Comparison of ENCODE assay signal across 8 mouse cellular contexts in the genomic region with DNA sequence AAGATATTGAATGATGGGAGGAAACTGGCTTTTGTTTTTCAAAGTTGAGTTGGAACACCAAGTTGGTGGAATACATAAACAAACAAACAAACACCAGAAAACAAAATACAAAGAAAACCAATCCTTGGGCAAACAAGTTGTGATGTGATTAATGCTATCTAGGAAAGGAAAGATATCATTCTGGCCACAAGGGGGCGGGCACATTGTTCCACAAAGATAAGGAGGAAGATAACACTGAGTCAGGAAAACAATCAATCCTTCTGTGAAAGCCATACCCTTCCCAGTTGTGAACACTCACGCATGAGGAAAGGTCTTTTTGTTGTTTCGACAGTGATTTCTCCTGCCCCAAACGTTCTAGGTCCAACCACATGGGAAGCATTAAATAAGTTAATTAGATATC. TPM values are rescaled to one million over a fixed set of nuclear protein-coding genes. Genes with fewer than 3 reads are reported as not detected.
DNase-seq lines count a peak whose midpoint lies in the region; ATAC-seq and TF ChIP-seq lines count a peak whose summit lies in the region.

No protein-coding gene starts in this region.

- no peak for TF ChIP-seq POLR2A in brain, embryonic 14.5 days (IDR thresholded peaks at IDR 0.05; ENCODE audit: borderline replicate concordance, extremely low read depth, insufficient read depth, insufficient read length, poor library complexity, severe bottlenecking)

- 8% methylated on average over 4 of the region's 4 CpGs for WGBS in intestine, postnatal 0 days
- WGBS in intestine, embryonic 15.5 days: 17% methylated on average over 4 of the region's 4 CpGs
- 10% methylated on average over 4 of the region's 4 CpGs for whole genome bisulfite sequencing in large intestine, adult 2 months
- WGBS in liver, embryonic 12.5 days (ENCODE audit: insufficient replicate concordance): 10% methylated on average over 4 of the region's 4 CpGs

- no peak for ATAC-seq in intestine, postnatal 0 days
- ATAC-seq in intestine, embryonic 15.5 days: no peak
- no peak for ATAC-seq in liver, embryonic 12.5 days

- no peak overlapping the region for H3K27ac ChIP-seq in intestine, postnatal 0 days (ENCODE audit: low read depth, low read length)
- H3K27ac ChIP-seq in intestine, embryonic 15.5 days: no peak overlapping the region
- no peak overlapping the region for H3K27ac ChIP-seq in liver, embryonic 12.5 days

- TF ChIP-seq CTCF in intestine, postnatal 0 days (IDR thresholded peaks at IDR 0.05; ENCODE audit: low read depth): peak; percentile 78
- TF ChIP-seq CTCF in brain, embryonic 14.5 days (IDR thresholded peaks at IDR 0.05; ENCODE audit: borderline replicate concordance, extremely low read depth, insufficient read depth, insufficient read length): peak; percentile 53; the same call in 1 of the 2 replicates

- H3K9me3 ChIP-seq in intestine, postnatal 0 days (ENCODE audit: control insufficient read depth): no peaks in the 10 kb centered on the region
- no peaks in the 10 kb centered on the region for H3K9me3 ChIP-seq in intestine, embryonic 15.5 days
- H3K9me3 ChIP-seq in liver, embryonic 12.5 days (replicated peaks): no peaks in the 10 kb centered on the region

- no peaks in the 10 kb centered on the region for H3K36me3 ChIP-seq in intestine, postnatal 0 days (ENCODE audit: control insufficient read depth, insufficient read depth)
- no peaks in the 10 kb centered on the region for H3K36me3 ChIP-seq in intestine, embryonic 15.5 days
- no peaks in the 10 kb centered on the region for H3K36me3 ChIP-seq in liver, embryonic 12.5 days

- H3K4me2 ChIP-seq in intestine, postnatal 0 days (replicated peaks; ENCODE audit: low read depth): no peak overlapping the region
- no peak overlapping the region for H3K4me2 ChIP-seq in intestine, embryonic 15.5 days (replicated peaks)
- no peak overlapping the region for H3K4me2 ChIP-seq in liver, embryonic 12.5 days

- H3K27me3 ChIP-seq in intestine, postnatal 0 days (replicated peaks; ENCODE audit: control insufficient read depth, insufficient read depth, low read length): peaks cover 38% of the 10 kb centered on the region
- H3K27me3 ChIP-seq in intestine, embryonic 15.5 days (replicated peaks): peaks cover 32% of the 10 kb centered on the region
- peaks cover 40% of the 10 kb centered on the region for H3K27me3 ChIP-seq in liver, embryonic 12.5 days (replicated peaks)

- DNase-seq in ES-CJ7 (ENCODE audit: low read depth, low spot score): peak; percentile 59
- DNase-seq in brain, embryonic 14.5 days (ENCODE audit: low read depth): peak; percentile 75
- DNase-seq in large intestine, adult 2 months (ENCODE audit: low read depth, low spot score): peak; percentile 10
- DNase-seq in retina, adult 2 months (ENCODE audit: low read depth, low spot score): peak; percentile 9
- DNase-seq in urinary bladder, postnatal 4 days (ENCODE audit: low spot score in 2 of 2): no peak

- H3K4me1 ChIP-seq in intestine, postnatal 0 days (replicated peaks; ENCODE audit: control insufficient read depth, insufficient read depth, low read length): no peaks in the 10 kb centered on the region
- H3K4me1 ChIP-seq in intestine, embryonic 15.5 days (replicated peaks): no peaks in the 10 kb centered on the region
- H3K4me1 ChIP-seq in liver, embryonic 12.5 days: no peaks in the 10 kb centered on the region

- no peak overlapping the region for H3K9ac ChIP-seq in intestine, postnatal 0 days (ENCODE audit: low read depth, low read length)
- H3K9ac ChIP-seq in intestine, embryonic 15.5 days: no peak overlapping the region
- H3K9ac ChIP-seq in liver, embryonic 12.5 days: no peak overlapping the region

- H3K4me3 ChIP-seq in intestine, postnatal 0 days (ENCODE audit: low read depth, low read length): no peak overlapping the region
- no peak overlapping the region for H3K4me3 ChIP-seq in intestine, embryonic 15.5 days (replicated peaks)
- H3K4me3 ChIP-seq in liver, embryonic 12.5 days: no peak overlapping the region

RNA-seq across cellular contexts. Expression of gene Pax1, which starts 17.2 kb away (rescaled TPM):
- 0.05 TPM in 1 of 2 replicates, not detected in the other for polyA plus RNA-seq in intestine, postnatal 0 days (2015; fragmentation: Nextera tagmentation; extraction: Ambion mirVana)
- polyA plus RNA-seq in intestine, embryonic 15.5 days (2015; fragmentation: Nextera tagmentation; extraction: Ambion mirVana): 0.10 TPM in 1 of 2 replicates, not detected in the other
- 0.55 and 0.85 TPM in 2 replicates for polyA plus RNA-seq in brain, embryonic 14.5 days (2012; rRNA removed)
- 0.05 TPM in 1 of 2 replicates, not detected in the other for polyA plus RNA-seq in large intestine, adult 2 months (2012; rRNA removed)
- 0.06 TPM in 1 of 2 replicates, not detected in the other for polyA plus RNA-seq in liver, embryonic 12.5 days (2016; fragmentation: Nextera tagmentation; extraction: Ambion mirVana)

Comparison
In these comparisons a context has a peak if more than half of its experiments do, and no peak if none do; other contexts are left out.
1. DNase-seq: peak in ES-CJ7 (single experiment), brain, embryonic 14.5 days (single experiment), large intestine, adult 2 months (single experiment) and retina, adult 2 months (single experiment); none in urinary bladder, postnatal 4 days (0 of 2).